Mouse (Mus musculus) c-Kit-positive CD71-positive TER-119-positive erythroid progenitor cells, embryonic 14.5 days (primary cell): Measurements from ENCODE around the gene Klhl36.

Experiments
- DNase-seq: peaks from one replicate; pipeline ENCODE4 v3.0.0-alpha.2; 2013; ENCODE audit warnings: low spot score

Klhl36 gene

GRCm38 (mm10) chr8:119861706-119862389 is at the start of gene Klhl36:
Gene Klhl36 (plus strand): TSS chr8:119862266.
- peak; percentile 92 for DNase-seq

- DNase-seq: no peak
Measured at GRCm38 (mm10) chr8:119812650-119813431, 49.2 kb upstream of the Klhl36 start.

GRCm38 (mm10) chr8:119816219-119816618 is 45.8 kb upstream of the Klhl36 start:
- DNase-seq: no peak

GRCm38 (mm10) chr8:119817446-119817845 is 44.6 kb upstream of the Klhl36 start:
- DNase-seq: no peak

- DNase-seq: no peak
Measured at GRCm38 (mm10) chr8:119819316-119819715, 42.8 kb upstream of the Klhl36 start.

- DNase-seq: no peak
Measured at GRCm38 (mm10) chr8:119819976-119820375, 42.1 kb upstream of the Klhl36 start.

GRCm38 (mm10) chr8:119821691-119822090 is 40.4 kb upstream of the Klhl36 start:
- no peak for DNase-seq

- DNase-seq: no peak
Measured at GRCm38 (mm10) chr8:119823278-119823677, 38.8 kb upstream of the Klhl36 start.

GRCm38 (mm10) chr8:119824100-119824499 is 38.0 kb upstream of the Klhl36 start:
- DNase-seq: no peak

- no peak for DNase-seq
Measured at GRCm38 (mm10) chr8:119824809-119825273, 37.2 kb upstream of the Klhl36 start.

- no peak for DNase-seq
Measured at GRCm38 (mm10) chr8:119825950-119826730, 35.9 kb upstream of the Klhl36 start.

- DNase-seq: no peak
Measured at GRCm38 (mm10) chr8:119826982-119827381, 35.1 kb upstream of the Klhl36 start.

- no peak for DNase-seq
Measured at GRCm38 (mm10) chr8:119827721-119828153, 34.3 kb upstream of the Klhl36 start.

- DNase-seq: no peak
Measured at GRCm38 (mm10) chr8:119829015-119829414, 33.1 kb upstream of the Klhl36 start.

- DNase-seq: no peak
Measured at GRCm38 (mm10) chr8:119829420-119829819, 32.6 kb upstream of the Klhl36 start.

GRCm38 (mm10) chr8:119829870-119830580 is 32.0 kb upstream of the Klhl36 start:
- DNase-seq: no peak

- DNase-seq: no peak
Measured at GRCm38 (mm10) chr8:119830589-119830988, 31.5 kb upstream of the Klhl36 start.

GRCm38 (mm10) chr8:119831336-119831995 is 30.6 kb upstream of the Klhl36 start:
- no peak for DNase-seq

- no peak for DNase-seq
Measured at GRCm38 (mm10) chr8:119832101-119832617, 29.9 kb upstream of the Klhl36 start.

- no peak for DNase-seq
Measured at GRCm38 (mm10) chr8:119832931-119833330, 29.1 kb upstream of the Klhl36 start.

- DNase-seq: no peak
Measured at GRCm38 (mm10) chr8:119834676-119835075, 27.4 kb upstream of the Klhl36 start.
